Mouse (Mus musculus) left cerebral cortex, adult 11 months (tissue): ENCODE data around the gene Coro2b.

Experiments used
- DNase-seq: peaks from one replicate; pipeline ENCODE4 v3.0.0; 2022; ENCODE audit warnings: low spot score

Coro2b gene

DNA sequence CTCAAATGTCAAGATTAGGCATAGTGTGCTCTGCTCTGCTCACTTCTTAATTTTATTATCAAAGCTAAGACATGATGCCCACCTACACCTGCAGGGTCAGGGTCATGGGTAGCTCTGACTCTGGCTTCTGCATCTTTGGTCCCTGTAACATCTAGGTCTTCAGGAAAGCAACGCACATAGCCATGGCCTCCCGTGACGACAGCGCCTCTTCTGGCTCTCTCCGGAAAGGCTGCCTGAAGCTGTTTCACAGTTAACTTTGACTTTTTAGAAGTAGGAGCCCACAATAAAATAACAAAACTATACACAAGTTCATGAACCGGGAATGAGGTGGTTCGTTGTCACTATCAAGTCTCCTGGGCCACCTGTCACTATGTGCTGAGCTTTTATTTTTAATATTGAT lies 99.4 kb downstream of the Coro2b start:
- no peak for DNase-seq

DNA sequence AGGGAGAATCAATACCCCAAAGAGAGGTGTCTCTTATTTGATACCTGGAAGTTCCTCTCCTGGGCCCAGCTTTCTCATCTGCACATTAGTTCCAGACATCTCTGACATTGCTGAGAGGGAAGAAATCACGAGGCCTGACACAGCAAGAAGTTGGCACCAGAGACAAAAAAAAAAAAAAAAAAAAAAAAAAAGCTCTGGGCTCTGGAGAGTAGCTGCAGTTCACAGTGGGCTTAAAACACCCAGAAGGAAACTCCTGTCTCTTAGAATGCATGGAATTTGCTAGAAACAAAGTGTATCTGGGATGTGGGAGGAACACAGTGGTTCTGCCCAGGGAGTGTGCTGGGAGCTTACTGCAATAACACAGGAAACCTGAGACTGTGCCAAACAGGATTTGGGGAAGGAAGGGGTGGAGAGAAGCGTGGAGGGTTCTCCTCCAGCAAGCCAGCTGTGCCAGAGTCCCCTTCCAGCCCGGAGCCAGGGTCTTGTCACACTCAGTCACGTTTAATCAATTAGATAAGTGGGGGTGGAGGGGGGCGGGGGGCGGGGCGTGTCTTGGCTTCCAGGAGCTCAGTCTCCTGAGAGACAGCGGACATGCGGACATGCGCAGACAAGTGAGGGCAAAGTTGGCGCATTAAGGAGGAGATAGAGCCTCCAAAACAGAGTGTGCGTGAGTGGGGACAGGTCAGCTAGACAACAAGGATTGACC lies 101.1 kb downstream of the Coro2b start:
- no peak for DNase-seq

DNA sequence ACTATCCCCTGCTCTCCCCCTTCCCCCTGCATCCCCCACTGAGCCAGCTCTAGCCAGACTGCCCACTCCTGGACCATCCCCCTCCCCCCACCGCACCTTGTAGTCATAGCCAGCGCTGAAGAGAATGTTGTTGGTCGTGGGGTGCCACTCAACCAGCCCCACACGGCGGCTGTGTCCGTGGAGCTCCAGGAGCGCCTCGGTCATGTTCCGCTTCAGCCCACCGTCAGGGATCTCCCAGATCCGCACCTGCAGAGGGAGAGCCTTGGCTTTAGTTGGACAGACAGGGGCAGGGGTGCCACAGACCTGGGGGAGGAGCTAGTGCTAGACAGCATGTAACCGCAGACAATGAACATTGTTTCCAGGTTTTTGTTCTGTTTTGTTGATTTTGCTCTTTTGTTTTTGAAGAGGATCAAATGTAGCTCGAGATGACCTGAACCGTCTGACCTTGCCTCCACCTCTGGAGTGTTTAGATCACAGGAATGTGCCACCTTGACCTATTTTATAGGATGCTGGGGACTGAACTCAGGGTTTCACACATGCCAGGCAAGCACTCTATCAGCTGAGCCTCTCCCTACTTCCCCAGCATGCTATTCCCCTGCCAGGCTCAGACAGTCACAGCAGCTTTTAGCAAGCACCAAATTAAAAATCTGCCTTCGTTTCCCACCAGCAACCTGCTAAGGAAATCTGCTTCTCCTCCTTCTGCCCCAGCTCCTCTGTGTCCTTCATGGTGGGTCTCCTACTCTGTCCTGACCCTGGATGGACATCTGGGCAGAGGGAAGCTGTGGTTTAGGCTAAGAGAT lies 104.4 kb downstream of the Coro2b start:
- no peak for DNase-seq

DNA sequence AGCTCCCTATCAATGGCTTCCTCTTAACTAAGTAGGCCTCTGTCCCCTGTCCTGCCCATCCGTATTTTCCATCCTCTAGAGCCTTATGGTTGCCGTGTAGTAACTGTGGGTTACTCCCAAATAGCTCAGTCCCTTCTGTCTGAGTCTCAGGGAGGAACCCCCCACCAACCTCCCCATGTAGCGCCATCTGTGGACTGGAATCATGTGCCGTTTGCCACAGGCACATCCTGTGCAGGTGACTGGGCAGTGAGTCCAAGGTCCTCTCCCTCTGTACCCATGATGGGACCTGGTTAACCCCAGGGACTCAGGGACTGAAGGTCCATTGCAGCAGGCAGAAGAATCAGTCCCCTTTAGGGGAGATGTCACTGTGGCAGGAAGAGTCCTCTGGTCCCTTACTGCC lies 106.1 kb downstream of the Coro2b start:
- DNase-seq, result no peak

DNA sequence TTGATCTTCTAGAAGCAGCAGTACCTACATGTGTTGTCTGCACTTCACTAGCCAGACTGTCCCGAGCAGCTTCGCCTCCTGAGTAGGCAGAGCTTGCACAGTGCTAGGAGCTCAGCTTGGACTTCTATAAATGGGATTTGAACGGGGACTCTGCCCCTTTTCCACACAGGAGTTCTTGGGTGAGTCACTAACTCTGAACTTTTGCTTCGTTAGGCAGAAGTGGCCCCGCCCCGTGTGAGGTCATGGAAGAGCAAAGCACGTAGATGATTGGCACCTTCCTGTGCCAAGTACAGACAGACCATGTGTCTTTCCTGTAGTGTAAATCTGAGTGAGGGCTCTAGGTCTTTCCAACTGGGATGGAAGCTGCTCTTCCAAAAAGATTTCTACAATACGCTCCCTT lies 109.8 kb downstream of the Coro2b start:
- DNase-seq, result no peak

DNA sequence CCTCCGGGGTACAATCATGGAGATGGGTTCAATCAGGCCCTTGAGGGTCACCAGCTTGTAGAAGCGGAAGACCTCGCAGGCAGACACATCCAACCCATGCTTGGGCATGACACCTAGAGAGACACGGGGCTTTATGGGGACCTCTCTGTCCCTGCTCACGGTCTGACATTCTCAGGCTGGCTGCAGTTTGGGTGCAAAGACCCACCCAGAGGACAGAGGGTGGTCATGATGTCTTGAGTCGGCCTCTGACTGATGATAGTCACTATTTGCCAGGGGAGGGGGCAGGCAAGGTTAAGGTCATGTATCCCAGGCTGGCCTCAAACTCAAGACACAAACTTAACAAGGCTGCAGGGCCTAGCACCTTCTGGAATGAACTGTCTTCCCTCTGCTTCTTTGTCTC lies 110.3 kb downstream of the Coro2b start:
- DNase-seq, result no peak

DNA sequence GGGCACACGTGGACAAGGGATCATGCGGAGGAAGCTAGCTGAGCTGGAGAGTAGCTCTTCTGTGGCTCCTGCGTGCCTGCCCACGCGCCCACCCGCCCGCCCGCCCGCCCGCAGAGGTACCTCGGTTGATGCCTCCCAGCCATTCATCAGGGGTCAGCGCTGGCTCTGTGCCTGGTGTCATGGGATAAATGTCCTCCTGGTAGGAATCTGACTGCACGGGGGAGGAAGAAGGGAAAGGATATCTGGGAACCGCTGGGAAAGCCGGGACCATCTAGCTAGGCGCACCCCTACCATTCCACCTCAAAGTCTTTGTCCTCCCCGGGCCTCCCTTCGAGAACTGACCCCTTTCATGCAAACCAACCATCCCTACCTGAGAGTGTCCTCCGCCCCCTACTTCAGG lies 110.8 kb downstream of the Coro2b start:
- no peak for DNase-seq

DNA sequence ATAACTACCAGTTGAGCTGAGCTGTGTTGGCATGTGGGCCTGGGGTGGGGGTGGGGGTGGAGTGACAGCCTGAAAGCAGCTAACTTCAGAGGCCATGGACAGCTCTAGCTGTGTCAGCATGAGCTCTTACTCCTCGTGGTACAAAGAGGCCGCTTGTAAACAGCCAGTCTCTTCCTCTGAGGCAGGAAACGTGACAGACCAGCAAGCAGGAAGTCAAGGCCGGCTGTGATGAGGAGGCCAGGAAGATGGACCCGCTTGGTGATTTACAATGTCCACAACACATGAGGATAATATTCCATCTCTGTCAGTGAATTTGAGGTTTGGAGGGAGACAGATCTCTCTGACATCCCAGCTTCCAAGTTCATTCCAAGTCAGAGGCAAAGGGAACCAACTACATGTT lies 111.6 kb downstream of the Coro2b start:
- DNase-seq, result no peak

DNA sequence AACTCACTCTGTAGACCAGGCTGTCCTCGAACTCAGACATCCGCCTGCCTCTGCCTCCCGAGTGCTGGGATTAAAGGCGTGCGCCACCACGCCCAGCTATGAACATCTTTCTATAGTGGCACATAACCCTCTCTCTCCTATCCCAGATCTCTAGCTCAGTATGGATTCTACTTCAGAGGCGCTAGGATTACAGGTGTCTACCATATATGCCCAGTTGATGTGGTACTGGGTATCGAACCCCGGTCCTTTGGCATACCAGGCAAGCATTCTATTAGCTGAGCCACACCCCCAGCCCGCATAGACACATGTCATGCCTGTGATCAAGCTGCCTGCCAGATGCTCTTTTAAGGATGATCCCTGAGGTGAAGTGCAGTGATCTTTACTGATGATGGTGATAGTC lies 113.0 kb downstream of the Coro2b start:
- no peak for DNase-seq

DNA sequence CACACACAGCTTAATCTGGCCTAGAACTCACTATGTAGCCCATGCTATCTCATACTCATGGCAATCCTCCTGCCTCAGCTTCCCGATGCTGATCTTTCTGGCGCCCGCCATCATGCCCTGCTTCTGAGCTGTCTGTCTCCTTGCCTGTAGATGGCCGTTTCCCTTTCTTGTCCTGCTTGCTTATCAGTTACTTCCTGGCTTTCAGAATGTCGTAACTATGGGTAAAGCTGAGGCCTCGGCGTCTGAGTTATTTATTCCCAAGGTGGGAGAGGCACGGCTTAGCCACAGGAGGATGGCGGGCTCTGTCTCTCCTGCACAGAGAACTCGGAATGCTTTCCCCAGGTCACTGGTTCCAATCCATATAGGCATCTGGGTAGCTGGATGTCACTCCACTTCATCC lies 113.9 kb downstream of the Coro2b start:
- no peak for DNase-seq

DNA sequence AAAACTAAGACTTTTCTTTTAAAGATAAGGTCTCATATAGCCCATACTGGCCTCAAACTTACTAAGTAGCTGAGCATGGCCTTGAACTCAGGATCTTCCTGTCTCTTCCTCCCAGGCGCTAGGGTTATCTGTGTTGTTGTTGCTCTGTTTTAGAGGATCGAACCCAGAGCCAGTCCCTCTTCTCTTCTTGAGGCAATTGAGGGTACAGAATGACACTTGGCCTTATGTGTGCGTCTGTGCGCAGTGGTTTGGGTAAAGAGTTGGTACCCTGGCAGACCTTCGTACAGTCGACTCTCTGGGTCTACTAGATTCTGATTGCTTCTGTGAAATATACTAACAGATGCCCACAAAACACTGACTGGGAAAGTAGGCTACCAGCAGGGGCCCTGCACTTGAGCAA lies 114.9 kb downstream of the Coro2b start:
- DNase-seq, result no peak

DNA sequence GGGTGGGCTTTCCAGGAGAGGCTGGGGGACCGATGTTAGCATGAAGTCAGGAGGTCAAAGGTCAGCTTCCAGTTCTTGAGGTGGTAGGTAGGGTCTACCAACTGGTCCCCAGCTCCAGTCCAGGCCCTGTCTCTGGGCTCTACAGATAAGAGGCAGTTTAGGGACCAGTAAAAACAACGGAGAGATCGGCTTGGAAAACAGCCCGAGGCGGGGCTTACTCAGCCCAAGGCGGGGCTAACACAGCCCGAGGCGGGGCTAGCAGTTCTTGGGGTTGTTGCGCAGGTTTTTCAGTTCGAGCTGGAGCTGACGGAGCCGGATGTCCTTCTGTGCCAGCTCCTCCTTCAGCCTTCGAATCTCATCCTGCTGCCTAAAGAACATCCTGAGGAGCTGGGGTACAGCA lies 115.8 kb downstream of the Coro2b start:
- no peak for DNase-seq

DNA sequence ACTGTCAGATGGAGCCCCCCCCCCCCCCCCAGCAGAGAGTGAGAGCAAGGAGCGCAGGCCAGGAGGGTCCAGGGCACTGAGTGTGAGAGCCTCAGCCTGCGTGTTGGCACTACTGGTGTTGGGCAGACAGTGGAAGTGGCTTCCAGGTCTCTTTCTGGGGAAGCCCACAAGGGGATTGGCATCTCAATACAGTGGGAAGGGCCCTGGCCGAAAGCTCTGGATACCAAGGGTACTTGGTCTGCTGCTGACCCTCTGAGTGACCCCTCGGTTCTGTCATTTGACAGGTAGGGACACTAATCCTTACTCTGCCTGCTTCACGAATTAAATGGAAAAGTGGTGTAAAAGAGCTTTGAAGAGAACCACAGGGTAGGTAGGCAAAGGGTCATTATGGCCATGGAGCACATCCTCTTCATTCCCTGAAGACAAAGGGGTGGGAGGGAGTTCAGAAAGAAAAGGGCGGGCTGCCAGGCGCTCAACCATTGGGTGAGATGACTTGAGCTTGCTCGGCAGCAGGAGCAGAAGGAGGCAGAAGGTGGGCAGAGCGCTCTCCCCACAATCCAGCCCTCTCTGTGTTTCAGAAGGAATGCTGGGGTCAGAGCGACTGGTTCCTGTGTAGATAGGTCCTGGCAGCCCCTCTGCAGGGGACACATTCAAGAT lies 116.5 kb downstream of the Coro2b start:
- no peak for DNase-seq

DNA sequence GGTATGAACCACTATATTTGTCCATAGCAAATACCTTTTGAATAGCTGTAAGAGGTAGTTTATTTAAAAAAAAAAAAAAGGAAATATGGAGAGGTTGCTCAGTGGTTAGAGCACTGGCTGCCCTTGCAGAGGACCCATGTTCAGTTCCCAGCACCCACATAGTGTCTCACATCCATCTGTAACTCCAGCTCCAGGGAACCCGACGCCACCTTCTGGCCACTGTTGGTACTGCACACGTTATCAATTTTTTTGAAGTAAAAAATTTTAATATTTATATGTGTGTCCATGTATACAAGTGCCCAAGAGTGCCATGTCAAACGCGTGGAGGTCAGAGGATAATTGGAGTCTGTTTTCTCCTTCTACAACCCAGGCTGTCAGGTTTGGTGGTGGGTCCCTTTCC lies 118.1 kb downstream of the Coro2b start:
- no peak for DNase-seq

DNA sequence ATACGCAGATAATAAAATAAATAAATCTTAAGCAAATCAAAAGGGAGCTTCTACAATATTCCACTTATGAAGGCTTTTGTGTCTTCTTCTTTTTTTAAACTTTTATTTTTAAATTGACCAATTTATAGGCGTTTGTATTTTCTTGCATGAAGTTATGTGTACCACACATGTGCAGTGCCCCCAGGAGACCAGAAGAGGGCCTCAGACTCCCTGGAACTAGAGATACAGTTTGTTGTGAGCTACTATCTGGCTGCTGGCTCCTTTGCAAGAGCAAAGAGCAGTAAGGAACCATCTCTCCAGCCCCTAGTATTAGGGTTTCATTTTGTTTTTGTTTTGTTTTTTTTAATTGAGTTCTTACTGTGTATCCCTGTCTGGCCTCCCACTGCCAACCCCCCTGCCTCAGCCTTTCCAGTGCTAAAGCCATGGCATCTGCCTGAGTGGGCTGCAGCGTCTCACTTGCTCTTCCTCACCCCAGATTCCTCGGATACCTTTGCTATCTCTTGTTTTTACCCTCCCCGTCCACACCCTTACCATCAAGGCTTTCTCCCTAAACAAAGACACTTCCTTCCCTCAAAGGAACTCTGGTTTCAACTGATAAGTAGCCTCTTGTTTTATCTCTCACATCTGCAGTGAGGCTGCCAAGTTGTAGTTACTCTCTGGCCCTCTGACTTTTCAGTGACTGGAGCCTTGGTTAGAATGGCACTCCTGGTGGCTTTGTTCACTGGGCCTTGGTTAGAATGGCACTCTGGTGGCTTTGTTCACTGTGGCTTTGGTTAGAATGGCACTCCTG lies 129.3 kb downstream of the Coro2b start:
- DNase-seq, result no peak

DNA sequence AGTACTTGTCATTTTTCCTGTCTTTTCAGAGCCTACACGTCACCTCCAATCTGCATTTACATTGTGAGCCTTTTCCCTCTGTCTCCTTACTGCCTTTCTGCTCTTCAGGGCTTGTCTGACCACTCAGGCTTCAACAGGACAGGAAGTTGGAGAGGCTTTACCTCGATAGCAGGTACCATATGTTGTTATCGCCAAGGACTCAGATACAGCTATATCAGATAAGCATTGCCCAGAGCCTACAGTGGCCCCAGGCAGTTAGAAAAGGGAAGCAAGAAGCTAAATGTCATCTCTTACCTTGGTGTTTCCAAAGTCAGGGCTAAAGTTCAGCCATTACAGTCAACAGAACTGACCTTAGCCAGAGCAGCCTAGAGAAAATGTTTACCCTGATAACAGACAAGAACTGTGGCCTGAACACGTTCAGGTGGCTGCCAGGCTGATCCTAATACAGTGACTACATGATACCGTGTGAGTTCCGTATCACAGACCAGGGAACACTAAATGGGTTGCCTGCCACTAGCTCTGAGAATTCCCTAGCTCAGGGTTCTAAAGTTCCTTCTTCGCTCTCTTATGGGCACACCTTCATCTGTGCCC lies 130.3 kb downstream of the Coro2b start:
- no peak for DNase-seq

DNA sequence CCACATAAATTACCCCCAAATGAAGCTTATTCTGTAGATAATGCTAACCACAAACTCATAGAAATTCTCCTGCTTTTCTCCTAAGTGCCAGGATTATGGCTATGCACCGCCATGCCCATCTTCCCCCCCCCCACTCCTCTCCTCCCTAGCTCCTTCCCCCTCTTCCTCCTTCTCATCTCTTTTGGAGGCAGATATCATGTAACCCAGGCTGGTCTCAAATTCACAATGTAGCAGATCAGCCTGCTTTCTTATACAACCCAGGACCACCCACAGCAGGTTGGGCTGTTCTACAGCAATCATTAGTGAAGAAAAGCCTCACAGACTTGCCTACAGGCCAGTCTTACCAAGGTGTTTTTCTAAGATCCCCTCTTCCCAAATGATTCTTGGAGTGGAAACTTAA lies 135.3 kb downstream of the Coro2b start:
- no peak for DNase-seq

DNA sequence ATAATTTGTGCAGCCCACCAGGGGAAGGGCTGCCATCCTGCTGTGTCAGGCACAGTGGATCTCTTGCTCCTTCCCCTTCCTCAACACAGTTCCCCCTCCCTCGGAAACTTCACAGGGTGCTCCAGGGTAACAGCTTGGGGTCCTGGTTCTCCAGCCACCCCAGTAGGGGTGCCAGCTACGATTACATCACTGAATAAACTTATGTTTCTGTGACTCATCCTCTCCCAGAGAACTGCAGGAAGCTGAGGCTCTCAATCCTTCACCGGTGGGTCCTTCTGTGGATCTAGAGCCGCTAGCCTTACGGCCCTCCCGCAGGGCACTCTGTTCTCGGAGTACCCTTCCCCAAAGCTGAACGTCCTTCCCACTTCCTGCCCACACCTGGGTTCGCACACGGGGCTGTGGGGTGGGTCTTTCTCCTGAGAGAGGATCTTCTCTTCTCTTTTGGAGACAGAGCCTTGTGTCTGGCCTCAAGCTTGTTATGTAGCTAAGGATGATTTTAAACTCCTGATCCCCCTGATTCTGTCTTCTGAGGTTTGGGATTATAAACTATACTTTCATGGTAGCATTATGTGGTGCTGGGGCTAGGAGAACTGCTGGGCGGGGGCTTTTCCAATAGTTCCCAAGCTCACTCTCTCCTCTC lies 136.2 kb downstream of the Coro2b start:
- DNase-seq, result no peak

DNA sequence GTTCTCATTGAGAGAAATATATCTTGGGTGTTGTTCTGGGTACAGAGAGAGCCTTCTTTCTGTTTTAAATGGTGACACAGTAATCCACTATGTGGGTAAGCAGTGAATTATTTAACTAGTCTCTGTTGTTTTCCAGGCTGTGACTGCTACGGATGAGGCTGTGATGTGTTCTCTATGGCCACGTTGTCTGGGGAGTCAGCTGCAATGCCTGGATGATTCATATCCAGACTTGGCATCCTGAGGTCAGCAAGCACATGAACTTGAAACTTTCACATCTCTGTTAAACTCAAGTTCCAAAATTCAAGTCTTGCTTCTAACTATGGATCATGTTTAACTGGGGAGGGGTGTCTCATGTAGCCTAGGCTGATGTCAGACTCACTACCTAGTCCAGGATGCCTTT lies 142.7 kb downstream of the Coro2b start:
- DNase-seq, result no peak

DNA sequence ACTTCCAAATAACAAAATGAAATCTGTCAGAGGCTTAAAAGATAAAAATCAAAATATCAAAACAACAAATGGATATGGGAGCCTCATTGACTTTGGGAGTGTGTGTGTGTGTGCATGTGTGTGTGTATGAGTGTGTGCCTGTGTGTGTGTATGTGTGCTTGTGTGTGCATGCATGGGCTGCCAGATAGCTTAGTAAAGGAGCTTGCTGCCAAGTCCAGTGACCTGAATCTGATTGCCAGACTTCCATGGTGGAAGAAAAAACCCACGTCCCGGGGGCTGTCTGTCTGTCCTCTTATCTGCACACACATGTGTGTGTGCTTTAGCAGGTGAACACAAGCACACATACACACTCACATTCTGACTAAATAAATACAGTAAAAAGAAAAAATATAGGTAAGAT lies 143.3 kb downstream of the Coro2b start:
- no peak for DNase-seq

DNA sequence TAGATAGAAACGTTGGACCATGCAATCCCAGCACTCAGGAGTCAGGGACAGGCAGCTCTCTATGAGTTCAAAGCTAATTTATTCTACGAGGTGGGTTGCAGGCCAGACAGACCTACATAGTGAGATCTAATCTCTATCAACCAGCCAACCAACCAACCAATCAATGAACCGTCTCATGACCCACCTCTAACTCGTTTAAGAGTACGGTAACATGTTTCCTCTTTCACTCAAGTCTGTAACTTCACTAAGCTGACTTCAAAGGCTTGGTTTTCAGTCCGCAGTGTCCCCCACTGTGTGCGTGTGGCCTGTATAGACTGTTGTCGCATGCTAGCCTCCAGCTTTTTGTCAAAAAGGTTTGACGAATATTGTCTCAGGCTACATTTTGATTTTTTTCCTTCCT lies 147.1 kb downstream of the Coro2b start:
- no peak for DNase-seq
